Mouse (Mus musculus) heart, postnatal 4 days (tissue): ENCODE data around the gene E2f2. TPM values are rescaled to one million over a fixed set of nuclear protein-coding genes. Genes with fewer than 3 reads are reported as not detected.

Experiments used
- DNase-seq: peaks from one replicate; pipeline ENCODE4 v3.0.0; 2021
- total RNA-seq, 2 experiments: library from RNA; stranded (reverse); gene quantifications; 2 replicates each; pipeline ENCODE4 v1.2.3; 2021

The E2f2 gene
- total RNA-seq, 2 experiments from 2014 or later: 5.8 to 9.7 TPM

GRCm38 (mm10) chr4:136145362-136145885 is 26.8 kb upstream of the E2f2 start:
- DNase-seq: no peak

- DNase-seq: peak; percentile 24
These were observed 26.0 kb upstream of the E2f2 start for GRCm38 (mm10) chr4:136145991-136146711.

- DNase-seq: peak; percentile 27
These were observed 25.5 kb upstream of the E2f2 start for GRCm38 (mm10) chr4:136146712-136147154.

- DNase-seq: peak; percentile 89
These were observed 24.6 kb upstream of the E2f2 start for GRCm38 (mm10) chr4:136147436-136148135.

GRCm38 (mm10) chr4:136148342-136149044 is 23.7 kb upstream of the E2f2 start:
- peak; percentile 74 for DNase-seq

- no peak for DNase-seq
These were observed 23.2 kb upstream of the E2f2 start for GRCm38 (mm10) chr4:136149045-136149379.

- DNase-seq: peak; percentile 69
These were observed 22.5 kb upstream of the E2f2 start for GRCm38 (mm10) chr4:136149734-136150133.

GRCm38 (mm10) chr4:136150596-136150995 is 21.6 kb upstream of the E2f2 start:
- DNase-seq: no peak

- DNase-seq: peak; percentile 39
These were observed 19.4 kb upstream of the E2f2 start for GRCm38 (mm10) chr4:136152821-136153220.

GRCm38 (mm10) chr4:136154462-136154861 is 17.7 kb upstream of the E2f2 start:
- no peak for DNase-seq

- DNase-seq: peak; percentile 26
These were observed 13.7 kb upstream of the E2f2 start for GRCm38 (mm10) chr4:136158498-136158897.

- DNase-seq: peak; percentile 83
These were observed 12.3 kb upstream of the E2f2 start for GRCm38 (mm10) chr4:136159802-136160397.

GRCm38 (mm10) chr4:136163448-136163847 is 8.7 kb upstream of the E2f2 start:
- peak; percentile 95 for DNase-seq

GRCm38 (mm10) chr4:136164981-136165380 is 7.2 kb upstream of the E2f2 start:
- DNase-seq: no peak

- no peak for DNase-seq
These were observed 4.5 kb upstream of the E2f2 start for GRCm38 (mm10) chr4:136167701-136168100.

- DNase-seq: no peak
These were observed 1.8 kb upstream of the E2f2 start for GRCm38 (mm10) chr4:136170401-136170800.

- no peak for DNase-seq
These were observed 739 bp upstream of the E2f2 start for GRCm38 (mm10) chr4:136171455-136171854.

GRCm38 (mm10) chr4:136172542-136173209 is 482 bp downstream of the E2f2 start:
- peak; percentile 81 for DNase-seq

- no peak for DNase-seq
These were observed 1.1 kb downstream of the E2f2 start for GRCm38 (mm10) chr4:136173210-136173715.

GRCm38 (mm10) chr4:136174216-136175193 is 2.3 kb downstream of the E2f2 start:
- DNase-seq: peak; percentile 45
